ENCODE assay signal across 8 mouse cellular contexts in the genomic region with DNA sequence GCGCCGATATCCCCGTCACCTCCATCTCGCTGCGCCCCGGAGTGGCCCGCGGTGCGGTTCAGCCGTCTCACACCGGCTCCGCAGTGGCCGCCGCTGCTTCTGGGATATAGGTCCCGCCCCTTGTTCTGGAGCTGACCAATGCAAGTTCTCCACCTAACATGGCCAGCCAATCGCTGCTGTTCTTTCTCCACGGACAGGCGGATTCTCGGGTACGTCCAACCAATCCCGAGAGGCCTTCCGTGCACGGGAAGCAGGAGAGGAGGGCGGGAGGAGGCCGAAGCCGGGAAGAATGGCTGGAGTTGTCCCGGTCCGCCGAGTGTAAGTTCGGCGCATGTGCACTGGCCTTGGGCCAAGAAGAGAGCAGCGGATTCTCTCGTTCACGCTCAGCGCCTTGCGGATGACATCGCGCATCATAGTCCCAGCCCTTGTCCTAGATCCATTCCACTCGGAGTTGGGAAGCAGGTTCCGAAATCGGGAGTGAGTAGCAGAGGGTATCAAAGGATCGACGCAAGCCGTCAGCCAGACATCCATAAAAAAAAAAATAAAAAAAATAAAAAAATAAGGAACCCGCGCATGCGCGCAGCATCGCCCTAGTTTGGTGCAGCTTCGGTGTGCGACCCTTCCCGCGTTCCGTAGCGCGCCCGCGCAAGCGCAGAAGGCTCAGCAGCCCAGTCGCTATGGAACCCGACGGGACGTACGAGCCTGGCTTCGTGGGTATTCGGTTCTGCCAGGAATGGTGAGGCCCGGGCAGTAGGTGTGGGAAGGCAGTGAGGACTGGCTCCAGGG. TPM values are rescaled to one million over a fixed set of nuclear protein-coding genes. Genes with fewer than 3 reads are reported as not detected.
DNase-seq lines count a peak whose midpoint lies in the region; ATAC-seq lines count a peak whose summit lies in the region.

Gene Polr2i (plus strand): TSS at position 280 of the 786 bp plus-strand sequence.
Gene Tbcb (minus strand): TSS at position 604 of the 786 bp plus-strand sequence.

- WGBS in hindbrain, embryonic 16.5 days: under 1% methylated on average over 67 of the region's 67 CpGs
- 1% methylated on average over 67 of the region's 67 CpGs for WGBS in macrophage (ENCODE audit: missing documents)

- H3K4me2 ChIP-seq in hindbrain, embryonic 16.5 days (ENCODE audit: low read length): peak within 1 kb of the TSS; percentile 78

- peak within 1 kb of the TSS; percentile 98 for H3K27ac ChIP-seq in hindbrain, embryonic 16.5 days (ENCODE audit: low read depth, low read length)
- H3K27ac ChIP-seq in macrophage: peak within 1 kb of the TSS; percentile 84

- DNase-seq in WW6 (ENCODE audit: low read depth, low spot score): peak; percentile 89
- DNase-seq in cerebellum, postnatal 4 days (ENCODE audit: low spot score in 2 of 2): peak; percentile 97 to 98
- peak; percentile 98 for DNase-seq in gastrocnemius, adult 18-20 months (ENCODE audit: low spot score)
- DNase-seq in left cerebral cortex, adult 18-20 months (ENCODE audit: low spot score in 2 of 2): peak; percentile 98 to 99
- DNase-seq in right cerebral cortex, adult 18-20 months: peak; percentile 99
- peak; percentile 93 for DNase-seq in urinary bladder, postnatal 10 days (ENCODE audit: low spot score)

- no peaks in the 10 kb centered on the region for H3K27me3 ChIP-seq in hindbrain, embryonic 16.5 days (replicated peaks; ENCODE audit: control insufficient read depth, insufficient read depth, low read length)

- H3K4me3 ChIP-seq in hindbrain, embryonic 16.5 days (ENCODE audit: low read length): peak within 1 kb of the TSS; percentile 74
- H3K4me3 ChIP-seq in macrophage (ENCODE audit: inconsistent target): peak within 1 kb of the TSS; percentile 97

- peak within 1 kb of the TSS; percentile 73 for H3K9ac ChIP-seq in hindbrain, embryonic 16.5 days (ENCODE audit: low read depth, low read length)

- ATAC-seq in hindbrain, embryonic 16.5 days: peak; percentile 96

- H3K36me3 ChIP-seq in hindbrain, embryonic 16.5 days (ENCODE audit: control insufficient read depth, insufficient read depth, low read length): peaks cover 27% of the 10 kb centered on the region
- peaks cover 11% of the 10 kb centered on the region for H3K36me3 ChIP-seq in macrophage (ENCODE audit: inconsistent target)

- peaks cover 18% of the 10 kb centered on the region for H3K4me1 ChIP-seq in hindbrain, embryonic 16.5 days (ENCODE audit: control insufficient read depth, insufficient read depth, low read depth, low read length)

- H3K9me3 ChIP-seq in hindbrain, embryonic 16.5 days (ENCODE audit: control insufficient read depth, low read length): no peaks in the 10 kb centered on the region

- H3K79me2 ChIP-seq in macrophage (ENCODE audit: inconsistent target): peaks cover 17% of the 10 kb centered on the region

RNA-seq across cellular contexts. Expression of gene Polr2i, which starts in this region (rescaled TPM):
- 10 to 100 TPM; 57.1 to 57.7 TPM for total RNA-seq in gastrocnemius, adult 18-20 months (2021)
- 168 and 175 TPM in 2 replicates for polyA plus RNA-seq in hindbrain, embryonic 16.5 days (2015; fragmentation: Nextera tagmentation; extraction: Ambion mirVana)
- total RNA-seq in left cerebral cortex, adult 18-20 months (2021): 10 to 100 TPM; 58.0 to 60.0 TPM
- 10 to 100 TPM in 17 of 26 experiments, 1 to 10 TPM in 8, not detected in 1; 2.6 to 46.5 (median 17.4) TPM for total RNA-seq in macrophage (2018; cell fraction: chromatin; rRNA removed)
- total RNA-seq in macrophage (2018; cell fraction: cytosol; rRNA removed): 10 to 100 TPM; 26.6 to 73.8 (median 46.9) TPM
- total RNA-seq in macrophage (2018; cell fraction: nucleus; rRNA removed): 10 to 100 TPM in 20 of 26 experiments, 1 to 10 TPM in 6; 3.6 to 36.2 (median 18.9) TPM
- polyA plus RNA-seq in macrophage (2018): 34.2 to 47.5 TPM (median 41.3 TPM) in 3 replicates

RNA-seq across cellular contexts. Expression of gene Tbcb, which starts in this region (rescaled TPM):
- total RNA-seq in gastrocnemius, adult 18-20 months (2021): 10 to 100 TPM; 29.6 to 31.9 TPM
- 465 and 500 TPM in 2 replicates for polyA plus RNA-seq in hindbrain, embryonic 16.5 days (2015; fragmentation: Nextera tagmentation; extraction: Ambion mirVana)
- 100 to 1,000 TPM; 127 to 141 TPM for total RNA-seq in left cerebral cortex, adult 18-20 months (2021)
- 10 to 100 TPM in 16 of 26 experiments, 1 to 10 TPM in 10; 1.5 to 38.8 (median 16.7) TPM for total RNA-seq in macrophage (2018; cell fraction: chromatin; rRNA removed)
- total RNA-seq in macrophage (2018; cell fraction: cytosol; rRNA removed): 100 to 1,000 TPM; 112 to 180 (median 145) TPM
- 10 to 100 TPM; 21.5 to 67.9 (median 38.3) TPM for total RNA-seq in macrophage (2018; cell fraction: nucleus; rRNA removed)
- 57.6 to 136 TPM (median 89.3 TPM) in 3 replicates for polyA plus RNA-seq in macrophage (2018)

Comparison
In these comparisons a context has a peak if more than half of its experiments do, and no peak if none do; other contexts are left out.
1. Peak in every context shown above with its lines: DNase-seq, ATAC-seq, H3K4me3 ChIP-seq and H3K27ac ChIP-seq.